Mouse (Mus musculus) embryonic fibroblast, embryonic 13.5 days (primary cell): ENCODE measurements around the gene Lrrtm1.

Experiments
- CTCF ChIP-seq: IDR thresholded peaks from 2 replicates; pipeline ENCODE4 v1.5.1; 2011; ENCODE audit warnings: mild to moderate bottlenecking, control low read depth, low read length, moderate library complexity, borderline replicate concordance; ENCODE audit not compliant: insufficient read depth
- POLR2A ChIP-seq: IDR thresholded peaks from 2 replicates; pipeline ENCODE4 v1.6.1; 2011; ENCODE audit warnings: low read depth, mild to moderate bottlenecking, control low read depth, low read length, moderate library complexity

- no peak for TF ChIP-seq CTCF
- no peak for TF ChIP-seq POLR2A
Measured at GRCm38 (mm10) chr6:77243541-77244231, 1.2 kb downstream of the Lrrtm1 start.
